Mouse (Mus musculus) olfactory bulb, adult 2 months (tissue): ENCODE measurements at regions not wholly inside any gene's neighbourhood (a gene's known extent, or its start where the extent isn't known, plus 50 kb on each side); places are given as distances from the start of the nearest gene placed in this dataset.

Experiments used
- CTCF ChIP-seq: fragments of 200-500 bp; IDR thresholded peaks from 2 replicates; pipeline ENCODE4 v1.5.1; 2012; ENCODE audit warnings: low read depth, mild to moderate bottlenecking, low read length, moderate library complexity; ENCODE audit not compliant: insufficient read depth
- POLR2A ChIP-seq: fragments of 200-500 bp; IDR thresholded peaks from 2 replicates; pipeline ENCODE4 v1.6.1; 2012; ENCODE audit warnings: mild to moderate bottlenecking, low read depth, low read length, moderate library complexity; ENCODE audit not compliant: insufficient read depth

DNA sequence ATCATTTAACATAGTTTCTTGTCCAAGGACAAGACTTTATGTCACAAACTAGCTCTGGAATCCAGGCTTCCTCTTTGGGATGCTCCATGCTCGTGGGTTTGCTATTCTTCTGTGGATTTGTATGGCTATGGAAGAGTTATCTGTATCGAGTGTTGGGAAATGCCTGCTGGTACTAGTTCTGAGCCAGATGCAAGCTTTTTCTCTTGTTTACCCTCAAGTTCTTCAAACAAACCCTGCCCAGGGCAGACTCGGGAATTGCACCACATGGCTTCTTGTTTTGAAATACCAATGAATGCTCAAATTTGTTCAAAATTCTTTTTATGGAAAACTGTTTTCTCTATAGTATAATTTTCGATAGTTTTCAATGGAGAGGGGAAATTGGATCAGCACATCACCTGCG is 400.5 kb upstream of the Sall1 start:
- TF ChIP-seq POLR2A, result no peak
- TF ChIP-seq CTCF, result no peak
